Mouse (Mus musculus): ENCODE measurements around the gene Grrp1. TPM values are rescaled to one million over a fixed set of nuclear protein-coding genes. Genes with fewer than 3 reads are reported as not detected.
A peak's percentile ranks its signal among the peaks of the same experiment; 100 is the strongest.
"Not testable (repeated sequence)": the region's sequence is repeated elsewhere in the genome, so short reads cannot be mapped to it uniquely, and the experiment has no call there.

Grrp1 gene
- polyA plus RNA-seq, 1 experiment from 2014 or later: 6.0 TPM

- peak overlapping the region; percentile 92 for H3K4me2 ChIP-seq (replicated peaks)
- peaks cover 13% of the 10 kb centered on the region for H3K27me3 ChIP-seq
- H3K36me3 ChIP-seq: peaks cover 10% of the 10 kb centered on the region; the same call in 1 of the 2 replicates
- H3K4me1 ChIP-seq: peaks cover 21% of the 10 kb centered on the region
- no peaks in the 10 kb centered on the region for H3K9me3 ChIP-seq
- WGBS: 52% methylated on average over 11 of the region's 11 CpGs
- ATAC-seq (ENCODE audit: low FRiP score, low read depth): no peak
- peak overlapping the region; percentile 99; the same call in 1 of the 2 replicates for H3K9ac ChIP-seq (replicated peaks)
- H3K4me3 ChIP-seq: peak overlapping the region; percentile 88
- H3K27ac ChIP-seq (replicated peaks): peak overlapping the region; percentile 100; the same call in 1 of the 2 replicates
Measured at GRCm38 (mm10) chr4:134288397-134289256, 34.7 kb upstream of the Grrp1 start.

DNA sequence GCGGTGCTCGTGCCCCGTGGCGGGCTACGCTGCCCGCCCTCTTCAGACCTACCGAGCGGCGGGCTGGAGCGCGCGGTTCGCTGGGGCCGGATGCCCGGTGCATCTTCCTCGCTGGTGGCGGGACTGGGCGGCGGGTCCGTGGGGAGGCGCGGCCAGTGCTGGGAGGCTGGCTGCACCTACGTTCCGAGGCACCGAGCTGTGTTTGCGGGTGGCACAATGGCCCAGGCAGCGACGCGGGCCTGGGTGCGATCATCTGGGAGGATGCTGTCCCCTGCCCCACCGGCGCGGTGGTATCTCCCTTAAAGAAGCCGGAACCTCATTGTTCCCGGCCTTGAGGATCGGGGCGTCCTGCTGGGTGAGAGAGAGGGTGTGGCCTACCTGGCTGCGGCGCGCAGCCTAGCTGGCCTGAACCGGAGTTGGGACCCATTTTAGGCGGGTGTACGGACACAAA, 33.7 kb upstream of the Grrp1 start, which contains the start of gene Pdik1l:
TSS of gene Pdik1l (minus strand) at position 321 of the 451 bp plus-strand sequence.
- Histone ChIP-seq H3K27ac (replicated peaks) (peak within 1 kb of the TSS; percentile 100), H3K9me3 (no peaks in the 10 kb centered on the region), H3K4me3 (peak within 1 kb of the TSS; percentile 88), H3K4me2 (replicated peaks) (peak within 1 kb of the TSS; percentile 92), H3K36me3 (peaks cover 21% of the 10 kb centered on the region; the same call in 1 of the 2 replicates), H3K4me1 (peaks cover 21% of the 10 kb centered on the region), H3K27me3 (peaks cover 4% of the 10 kb centered on the region; the same call in 1 of the 2 replicates), H3K9ac (replicated peaks) (peak within 1 kb of the TSS; percentile 99)
- WGBS: under 1% methylated on average over 31 of the region's 43 CpGs
- ATAC-seq (ENCODE audit: low FRiP score, low read depth): peak; percentile 80

GRCm38 (mm10) chr4:134287168-134287564, 33.3 kb upstream of the Grrp1 start:
- Histone ChIP-seq H3K36me3 (peaks cover 24% of the 10 kb centered on the region), H3K4me1 (peaks cover 21% of the 10 kb centered on the region), H3K27ac (replicated peaks) (peak overlapping the region; percentile 100), H3K27me3 (no peaks in the 10 kb centered on the region), H3K9ac (replicated peaks) (peak overlapping the region; percentile 99), H3K9me3 (no peaks in the 10 kb centered on the region), H3K4me3 (peak overlapping the region; percentile 88), H3K4me2 (replicated peaks) (peak overlapping the region; percentile 92)
- under 1% methylated on average over 49 of the region's 59 CpGs for WGBS
- peak; percentile 95 for ATAC-seq (ENCODE audit: low FRiP score, low read depth)

GRCm38 (mm10) chr4:134286226-134287167, 32.6 kb upstream of the Grrp1 start:
- Histone ChIP-seq H3K36me3 (peaks cover 29% of the 10 kb centered on the region), H3K27me3 (no peaks in the 10 kb centered on the region), H3K4me2 (replicated peaks) (peak overlapping the region; percentile 92), H3K27ac (replicated peaks) (peak overlapping the region; percentile 100), H3K4me3 (peak overlapping the region; percentile 88), H3K4me1 (peaks cover 21% of the 10 kb centered on the region), H3K9ac (replicated peaks) (peak overlapping the region; percentile 99), H3K9me3 (no peaks in the 10 kb centered on the region)
- WGBS: 3% methylated on average over 59 of the region's 59 CpGs
- ATAC-seq (ENCODE audit: low FRiP score, low read depth): peak; percentile 35

DNA sequence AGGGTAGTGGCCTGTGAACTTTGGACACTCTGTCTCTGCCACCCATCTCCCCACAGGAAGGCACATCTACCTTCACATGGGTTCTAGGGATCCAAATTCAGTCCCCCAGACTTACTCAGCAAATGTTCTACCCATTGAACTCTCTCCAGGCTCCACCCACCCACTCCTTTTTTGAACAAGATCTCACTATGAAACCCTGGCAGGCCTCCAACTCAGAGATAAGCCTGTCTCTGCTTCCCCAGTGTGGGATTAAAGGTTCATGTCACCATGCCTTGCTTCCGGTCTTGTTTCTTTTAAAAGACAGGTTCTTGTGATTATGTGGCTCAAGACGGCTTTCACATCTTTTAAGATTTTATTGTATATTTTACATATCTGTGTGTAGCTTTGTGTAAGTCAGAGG, 31.0 kb upstream of the Grrp1 start:
- H3K27ac ChIP-seq (replicated peaks): no peak overlapping the region
- H3K4me3 ChIP-seq: no peak overlapping the region
- no peak for ATAC-seq (ENCODE audit: low FRiP score, low read depth)
- no peaks in the 10 kb centered on the region for H3K9me3 ChIP-seq
- H3K4me2 ChIP-seq (replicated peaks): no peak overlapping the region
- no peak overlapping the region for H3K9ac ChIP-seq (replicated peaks)
- WGBS: 98% methylated on average over 2 of the region's 2 CpGs
- H3K36me3 ChIP-seq: peaks cover 33% of the 10 kb centered on the region
- no peaks in the 10 kb centered on the region for H3K27me3 ChIP-seq
- peaks cover 21% of the 10 kb centered on the region for H3K4me1 ChIP-seq

DNA sequence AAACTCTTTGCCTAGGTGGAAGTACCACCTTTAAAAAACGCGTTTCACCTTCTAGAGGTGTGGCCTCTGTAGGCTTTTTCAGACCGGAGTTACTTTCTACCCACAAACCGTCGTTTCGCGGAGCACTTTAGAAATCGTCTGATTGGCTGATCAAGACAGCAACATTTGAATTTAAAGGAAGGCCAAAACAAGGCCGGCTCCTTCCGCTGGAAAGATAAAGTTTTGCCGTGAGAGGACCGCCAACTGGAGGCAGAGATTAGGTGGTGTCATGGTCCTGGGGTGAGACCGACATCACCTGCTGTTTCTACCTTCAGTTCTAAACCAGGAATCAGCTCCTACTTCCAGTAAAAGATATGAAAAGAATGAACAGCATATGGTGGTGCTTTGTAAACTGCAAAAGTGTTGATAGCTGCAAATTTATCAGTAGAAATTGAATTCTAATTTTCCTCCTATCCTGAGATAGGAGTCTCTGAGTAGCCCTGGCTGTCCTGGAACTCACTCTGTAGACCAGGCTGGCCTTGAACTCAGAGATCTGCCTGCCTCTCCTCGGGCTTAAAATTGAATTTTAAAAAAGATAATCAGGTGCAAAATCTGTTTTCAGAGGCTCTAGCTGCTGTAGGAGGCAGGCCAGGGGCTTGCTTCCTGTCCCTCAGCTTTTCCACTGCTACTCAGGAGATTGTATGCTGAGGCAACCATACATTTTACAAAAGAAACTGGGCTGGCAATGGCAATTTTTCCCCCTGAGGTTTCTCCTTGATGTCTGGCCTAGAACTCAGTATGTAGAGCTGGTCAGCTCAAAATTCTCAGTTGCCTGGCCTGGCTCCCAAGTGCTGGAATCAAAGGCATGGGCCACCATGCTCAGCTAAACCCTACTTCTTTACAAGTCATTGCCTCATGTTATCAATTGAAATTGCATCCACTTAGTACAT, 19.8 kb upstream of the Grrp1 start:
- Histone ChIP-seq H3K4me3 (no peak overlapping the region), H3K36me3 (peaks cover 29% of the 10 kb centered on the region), H3K27me3 (no peaks in the 10 kb centered on the region), H3K9ac (replicated peaks) (no peak overlapping the region), H3K4me2 (replicated peaks) (no peak overlapping the region; the same call in 1 of the 2 replicates), H3K4me1 (0 out of 2 replicates have a peak, but pooled peaks cover 3% of the 10 kb centered on the region), H3K9me3 (no peaks in the 10 kb centered on the region), H3K27ac (replicated peaks) (no peak overlapping the region)
- 6% methylated on average over 14 of the region's 14 CpGs for WGBS
- no peak for ATAC-seq (ENCODE audit: low FRiP score, low read depth)

DNA sequence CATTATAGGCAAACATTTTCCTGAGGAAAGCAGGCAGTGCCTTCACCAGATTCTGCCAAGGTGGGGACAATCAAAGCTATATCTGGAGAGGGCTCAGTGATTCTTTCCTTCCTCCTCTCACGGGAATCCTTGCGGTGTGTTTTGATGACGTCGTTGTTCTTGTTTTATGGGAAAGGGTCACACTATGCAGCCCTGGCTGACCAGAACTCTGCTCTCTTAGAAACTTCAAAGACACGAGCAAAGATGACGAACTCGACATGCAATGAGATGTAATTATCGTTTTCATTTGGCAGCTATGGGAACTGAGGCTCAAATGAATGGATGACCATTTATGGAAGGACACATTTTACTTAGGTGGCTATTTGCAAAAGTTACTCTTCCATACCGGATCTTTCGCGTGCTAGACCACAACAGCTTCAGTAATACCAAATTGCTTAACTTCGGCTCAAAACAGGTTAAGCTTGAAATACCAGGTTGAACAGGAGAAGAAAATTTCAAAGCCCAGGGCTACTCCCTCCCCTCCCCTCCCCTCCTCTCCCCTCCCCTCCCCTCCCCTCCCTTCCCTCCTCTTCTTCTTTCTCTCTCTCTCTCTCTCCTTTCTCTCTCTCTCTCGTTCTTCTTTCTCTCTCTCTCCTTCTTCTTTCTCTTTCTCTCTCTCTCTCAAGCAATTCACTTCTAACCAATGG, 19.0 kb upstream of the Grrp1 start:
- no peak overlapping the region for H3K9ac ChIP-seq (replicated peaks)
- H3K27me3 ChIP-seq: no peaks in the 10 kb centered on the region
- no peak overlapping the region; the same call in 1 of the 2 replicates for H3K4me2 ChIP-seq (replicated peaks)
- ATAC-seq (ENCODE audit: low FRiP score, low read depth): no peak
- no peak overlapping the region for H3K27ac ChIP-seq (replicated peaks)
- no peak overlapping the region for H3K4me3 ChIP-seq
- WGBS: 37% methylated on average over 12 of the region's 13 CpGs
- 0 out of 2 replicates have a peak, but pooled peaks cover 3% of the 10 kb centered on the region for H3K4me1 ChIP-seq
- H3K9me3 ChIP-seq: no peaks in the 10 kb centered on the region
- peaks cover 23% of the 10 kb centered on the region for H3K36me3 ChIP-seq

DNA sequence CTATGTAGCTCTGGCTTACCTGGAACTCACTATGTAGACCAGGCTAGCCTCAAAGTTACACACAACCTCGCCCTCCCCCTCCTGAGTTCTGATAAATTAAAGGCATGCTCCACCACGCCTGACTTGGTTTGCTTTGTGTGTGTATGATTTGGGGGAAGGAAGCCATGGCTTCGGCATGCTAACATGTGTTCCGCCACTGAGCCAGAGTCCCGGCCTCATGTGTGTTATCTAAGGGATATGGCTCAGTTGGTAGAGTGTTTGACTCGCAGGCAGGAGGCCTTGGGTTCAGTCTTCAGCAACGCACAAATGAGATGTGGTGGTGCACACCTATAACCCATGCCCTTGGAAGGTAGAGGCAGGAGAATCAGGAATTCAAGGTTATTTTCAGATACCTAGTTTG, 18.1 kb upstream of the Grrp1 start:
- 83% methylated on average over 7 of the region's 7 CpGs for WGBS
- Histone ChIP-seq H3K9ac (replicated peaks) (no peak overlapping the region), H3K4me2 (replicated peaks) (no peak overlapping the region), H3K4me1 (0 out of 2 replicates have a peak, but pooled peaks cover 3% of the 10 kb centered on the region), H3K9me3 (no peaks in the 10 kb centered on the region), H3K27ac (replicated peaks) (no peak overlapping the region), H3K36me3 (peaks cover 14% of the 10 kb centered on the region), H3K27me3 (no peaks in the 10 kb centered on the region), H3K4me3 (no peak overlapping the region)
- no peak for ATAC-seq (ENCODE audit: low FRiP score, low read depth)

DNA sequence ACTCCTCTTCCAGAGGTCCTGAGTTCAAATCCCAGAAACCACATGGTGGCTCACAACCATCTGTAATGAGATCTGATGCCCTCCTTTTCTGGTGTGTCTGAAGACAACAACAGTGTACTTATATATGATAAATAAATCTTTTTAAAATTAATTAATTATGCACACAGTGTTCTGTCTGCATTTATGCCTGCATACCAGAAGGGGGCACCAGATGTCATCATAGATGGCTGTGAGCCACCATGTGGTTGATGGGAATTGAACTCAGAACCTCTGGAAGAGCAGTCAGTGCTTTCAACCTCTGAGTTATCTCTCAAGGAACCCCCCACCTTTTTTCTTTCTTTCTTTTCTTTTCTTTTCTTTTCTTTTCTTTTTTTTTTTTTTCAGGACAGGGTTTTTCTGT, 15.7 kb upstream of the Grrp1 start:
- H3K27ac ChIP-seq (replicated peaks); H3K36me3 ChIP-seq; H3K4me1 ChIP-seq; ATAC-seq (ENCODE audit: low FRiP score, low read depth); H3K9ac ChIP-seq (replicated peaks); H3K27me3 ChIP-seq; H3K4me2 ChIP-seq (replicated peaks); H3K4me3 ChIP-seq; H3K9me3 ChIP-seq: not testable (repeated sequence)

DNA sequence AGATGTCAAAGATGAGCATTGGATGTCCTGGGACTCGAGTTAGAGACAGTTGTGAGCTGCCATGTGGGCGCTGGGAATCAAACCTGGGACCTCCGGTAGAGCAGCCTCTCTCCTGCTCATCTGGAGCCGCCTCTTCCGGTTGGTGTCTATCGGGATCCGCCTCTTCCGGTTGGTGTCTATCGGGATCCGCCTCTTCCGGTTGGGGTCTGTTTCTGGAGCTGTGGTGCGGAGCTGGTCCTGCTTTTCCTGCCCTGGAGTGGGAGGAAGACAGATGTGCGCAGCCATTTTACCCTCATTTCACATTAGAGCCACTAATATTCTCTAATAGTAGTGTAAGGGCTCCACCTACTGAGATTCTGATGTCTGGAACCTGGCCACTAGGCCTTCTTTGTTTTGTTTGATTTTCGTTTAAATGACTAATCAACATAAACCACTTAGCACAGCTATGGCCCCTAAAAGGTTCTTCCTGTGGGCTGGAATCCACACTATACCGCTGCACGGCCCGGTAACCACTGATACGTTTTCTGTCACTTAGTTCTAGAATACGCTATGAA, 14.3 kb upstream of the Grrp1 start:
- Histone ChIP-seq H3K4me3 (no peak overlapping the region), H3K27ac (replicated peaks) (no peak overlapping the region), H3K9me3 (no peaks in the 10 kb centered on the region), H3K4me1 (0 out of 2 replicates have a peak, but pooled peaks cover under 1% of the 10 kb centered on the region), H3K36me3 (no peaks in the 10 kb centered on the region), H3K4me2 (replicated peaks) (no peak overlapping the region), H3K9ac (replicated peaks) (no peak overlapping the region), H3K27me3 (no peaks in the 10 kb centered on the region)
- no peak for ATAC-seq (ENCODE audit: low FRiP score, low read depth)
- WGBS: 88% methylated on average over 19 of the region's 19 CpGs
